Mouse (Mus musculus): Measurements from ENCODE around the gene Lhfpl4.

Lhfpl4 gene

GRCm38 (mm10) chr6:113168316-113168975 is 26.7 kb downstream of the Lhfpl4 start:
- no peak for DNase-seq

GRCm38 (mm10) chr6:113166661-113167251 is 28.4 kb downstream of the Lhfpl4 start:
- peak; percentile 81 to 83 for DNase-seq

- no peak for DNase-seq
Measured at GRCm38 (mm10) chr6:113163513-113163912, 31.7 kb downstream of the Lhfpl4 start.

- no peak for DNase-seq
Measured at GRCm38 (mm10) chr6:113161982-113162381, 33.2 kb downstream of the Lhfpl4 start.

- DNase-seq = no peak
Measured at GRCm38 (mm10) chr6:113160106-113160505, 35.1 kb downstream of the Lhfpl4 start.

- DNase-seq = no peak
Measured at GRCm38 (mm10) chr6:113156064-113156463, 39.1 kb downstream of the Lhfpl4 start.

- DNase-seq = no peak
Measured at GRCm38 (mm10) chr6:113154886-113155285, 40.3 kb downstream of the Lhfpl4 start.

- no peak for DNase-seq
Measured at GRCm38 (mm10) chr6:113154071-113154470, 41.1 kb downstream of the Lhfpl4 start.

- no peak for DNase-seq
Measured at GRCm38 (mm10) chr6:113145249-113145648, 49.9 kb downstream of the Lhfpl4 start.

- peak; percentile 47 to 59 for DNase-seq
Measured at GRCm38 (mm10) chr6:113144764-113145163, 50.4 kb downstream of the Lhfpl4 start.

GRCm38 (mm10) chr6:113141389-113142094 is 53.6 kb downstream of the Lhfpl4 start:
- DNase-seq = peak; percentile 44 to 52

- no peak for DNase-seq
Measured at GRCm38 (mm10) chr6:113133360-113133759, 61.8 kb downstream of the Lhfpl4 start.

GRCm38 (mm10) chr6:113120806-113121205 is 74.4 kb downstream of the Lhfpl4 start:
- no peak for DNase-seq

All from kidney, postnatal 25 days (tissue).